ENCODE assay signal across 14 mouse cellular contexts in the genomic region with DNA sequence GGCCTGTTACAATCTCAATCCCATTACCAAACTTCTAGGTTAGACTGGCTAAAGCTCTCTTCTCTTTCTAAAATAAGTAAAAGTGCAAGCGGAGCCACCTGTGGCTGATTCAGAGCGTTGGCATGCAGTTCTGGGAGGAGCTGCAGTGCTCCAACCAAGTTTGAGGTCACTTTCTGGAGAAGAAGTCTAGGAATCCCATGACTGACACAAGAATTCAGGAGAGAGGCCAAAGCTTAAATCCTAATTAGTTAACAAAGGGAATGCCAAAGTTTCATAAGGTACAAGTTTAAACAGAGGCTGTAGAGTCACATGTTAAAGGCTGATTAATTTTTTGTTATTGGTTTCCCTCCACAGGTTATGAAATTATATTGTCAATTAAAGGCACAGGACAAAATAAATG.
DNase-seq lines count a peak whose midpoint lies in the region; ATAC-seq lines count a peak whose summit lies in the region.
"Had no signal": no experiment of that assay in that cellular context is flagged by ENCODE, and none has a peak within 500 bp of the region (broad histone marks: within the 10 kb centered on the region; RNA-seq: fewer than 3 reads in every experiment).

No protein-coding gene starts in this region.

- H3K4me1 ChIP-seq in kidney, embryonic 15.5 days, result no peaks in the 10 kb centered on the region
- H3K4me1 ChIP-seq: midbrain, embryonic 12.5 days; neural tube, embryonic 15.5 days had no signal

- H3K4me2 ChIP-seq in kidney, embryonic 15.5 days, result no peak overlapping the region
- H3K4me2 ChIP-seq: midbrain, embryonic 12.5 days; neural tube, embryonic 15.5 days had no signal

- no peak for ATAC-seq in kidney, embryonic 15.5 days (replicated peaks; ENCODE audit: low FRiP score)
- no peak for ATAC-seq in granulocyte monocyte progenitor cell, adult 5-6 weeks (replicated peaks; ENCODE audit: poor library complexity, severe bottlenecking)
- ATAC-seq: forebrain, postnatal 0 days; inflammation-experienced regulatory T-cells, adult 6 months had no signal

- H3K27ac ChIP-seq in kidney, embryonic 15.5 days, result no peak overlapping the region
- H3K27ac ChIP-seq: midbrain, embryonic 12.5 days; neural tube, embryonic 15.5 days had no signal

- peak; percentile 5 for DNase-seq in gastrocnemius, postnatal 25 days
- no peak for DNase-seq in gastrocnemius, postnatal 10 days
- peak; percentile 2 for DNase-seq in kidney, postnatal 14 days
- DNase-seq in 3134 (ENCODE audit: extremely low read depth, insufficient read length, low spot score), result peak; percentile 43
- DNase-seq in R1 (ENCODE audit: low read depth, low spot score), result peak; percentile 4
- no peak for DNase-seq in cerebellum, postnatal 36 days
- DNase-seq: cerebellum, postnatal 25 days; forebrain, postnatal 0 days; thymus, postnatal 25 days had no signal

- no peaks in the 10 kb centered on the region for H3K36me3 ChIP-seq in kidney, embryonic 15.5 days
- H3K36me3 ChIP-seq: midbrain, embryonic 12.5 days; neural tube, embryonic 15.5 days had no signal

- 77% methylated on average over 2 of the region's 2 CpGs for WGBS in kidney, embryonic 15.5 days

- no peaks in the 10 kb centered on the region for H3K9me3 ChIP-seq in kidney, embryonic 15.5 days (replicated peaks)
- H3K9me3 ChIP-seq: midbrain, embryonic 12.5 days; neural tube, embryonic 15.5 days had no signal

- no peaks in the 10 kb centered on the region for H3K27me3 ChIP-seq in kidney, embryonic 15.5 days
- H3K27me3 ChIP-seq: midbrain, embryonic 12.5 days; neural tube, embryonic 15.5 days had no signal

- no peak overlapping the region for H3K9ac ChIP-seq in kidney, embryonic 15.5 days
- H3K9ac ChIP-seq: forebrain, postnatal 0 days; midbrain, embryonic 12.5 days; neural tube, embryonic 15.5 days had no signal

- no peak overlapping the region for H3K4me3 ChIP-seq in kidney, embryonic 15.5 days (replicated peaks)
- H3K4me3 ChIP-seq: midbrain, embryonic 12.5 days; neural tube, embryonic 15.5 days had no signal

Comparison
In these comparisons a context has a peak if more than half of its experiments do, and no peak if none do; other contexts are left out.
1. DNase-seq: peak in gastrocnemius, postnatal 25 days (single experiment), kidney, postnatal 14 days (single experiment), 3134 (single experiment) and R1 (single experiment); none in gastrocnemius, postnatal 10 days (single experiment) and cerebellum, postnatal 36 days (0 of 2).